Mouse (Mus musculus): ENCODE measurements around the gene Grb7. TPM values are rescaled to one million over a fixed set of nuclear protein-coding genes. Genes with fewer than 3 reads are reported as not detected.
A peak's percentile ranks its signal among the peaks of the same experiment; 100 is the strongest.

Grb7 gene
- polyA plus RNA-seq (2015; fragmentation: Nextera tagmentation; extraction: Ambion mirVana), result 2.2 and 2.9 TPM in 2 replicates

GRCm38 (mm10) chr11:98446213-98446561 lies at the start of gene Grb7:
Grb7 (plus strand) TSS chr11:98446394.
- H3K36me3 ChIP-seq, result no peaks in the 10 kb centered on the region
- peaks cover 41% of the 10 kb centered on the region for H3K27me3 ChIP-seq (replicated peaks)
- no peak for ATAC-seq (ENCODE audit: extremely low read depth, insufficient number of reproducible peaks, low FRiP score, low TSS enrichment)
- peaks cover 26% of the 10 kb centered on the region for H3K4me1 ChIP-seq
- peak within 1 kb of the TSS; percentile 54; the same call in 1 of the 2 replicates for H3K9ac ChIP-seq
- 27% methylated on average over 5 of the region's 5 CpGs for WGBS
- 0 out of 2 replicates have a peak, but pooled peaks cover 3% of the 10 kb centered on the region for H3K9me3 ChIP-seq
- peak within 1 kb of the TSS; percentile 38 for H3K4me3 ChIP-seq
- 0 out of 2 replicates have a peak within 1 kb of the TSS, but pooled peaks have one; percentile 6 for H3K27ac ChIP-seq (replicated peaks)
- peak within 1 kb of the TSS; percentile 65 for H3K4me2 ChIP-seq

- no peak overlapping the region for H3K4me2 ChIP-seq
- peaks cover 2% of the 10 kb centered on the region; the same call in 1 of the 2 replicates for H3K27me3 ChIP-seq (replicated peaks)
- H3K4me3 ChIP-seq, result no peak overlapping the region
- peaks cover 18% of the 10 kb centered on the region for H3K36me3 ChIP-seq
- H3K9ac ChIP-seq, result no peak overlapping the region
- H3K4me1 ChIP-seq, result peaks cover 46% of the 10 kb centered on the region
- no peak overlapping the region for H3K27ac ChIP-seq (replicated peaks)
- ATAC-seq (ENCODE audit: extremely low read depth, insufficient number of reproducible peaks, low FRiP score, low TSS enrichment), result no peak
- WGBS, result 81% methylated on average over 7 of the region's 7 CpGs
- no peaks in the 10 kb centered on the region for H3K9me3 ChIP-seq
Measured at GRCm38 (mm10) chr11:98397946-98398345, 48.2 kb upstream of the Grb7 start.

- H3K9ac ChIP-seq, result peak within 1 kb of the TSS; percentile 83
- H3K9me3 ChIP-seq, result no peaks in the 10 kb centered on the region
- under 1% methylated on average over 40 of the region's 40 CpGs for WGBS
- peak within 1 kb of the TSS; percentile 93 for H3K27ac ChIP-seq (replicated peaks)
- H3K27me3 ChIP-seq (replicated peaks), result peaks cover 3% of the 10 kb centered on the region; the same call in 1 of the 2 replicates
- H3K4me3 ChIP-seq, result peak within 1 kb of the TSS; percentile 67
- H3K4me2 ChIP-seq, result peak within 1 kb of the TSS; percentile 89
- H3K4me1 ChIP-seq, result peaks cover 23% of the 10 kb centered on the region
- H3K36me3 ChIP-seq, result peaks cover 18% of the 10 kb centered on the region
- ATAC-seq (ENCODE audit: extremely low read depth, insufficient number of reproducible peaks, low FRiP score, low TSS enrichment), result peak; percentile 48; the same call in 1 of the 2 replicates
Measured at GRCm38 (mm10) chr11:98400161-98400726, 46.0 kb upstream of the Grb7 start, which contains the start of gene Pgap3. Pgap3 (minus strand) TSS chr11:98400490.

- peak overlapping the region; percentile 93 for H3K27ac ChIP-seq (replicated peaks)
- no peak for ATAC-seq (ENCODE audit: extremely low read depth, insufficient number of reproducible peaks, low FRiP score, low TSS enrichment)
- peaks cover 20% of the 10 kb centered on the region for H3K4me1 ChIP-seq
- peaks cover 3% of the 10 kb centered on the region; the same call in 1 of the 2 replicates for H3K27me3 ChIP-seq (replicated peaks)
- peak overlapping the region; percentile 89 for H3K4me2 ChIP-seq
- H3K36me3 ChIP-seq, result peaks cover 18% of the 10 kb centered on the region
- no peaks in the 10 kb centered on the region for H3K9me3 ChIP-seq
- H3K4me3 ChIP-seq, result peak overlapping the region; percentile 67
- peak overlapping the region; percentile 83 for H3K9ac ChIP-seq
- 49% methylated on average over 3 of the region's 3 CpGs for WGBS
Measured at GRCm38 (mm10) chr11:98400816-98401215, 45.4 kb upstream of the Grb7 start.

GRCm38 (mm10) chr11:98406621-98407020 lies 39.6 kb upstream of the Grb7 start:
- no peaks in the 10 kb centered on the region for H3K9me3 ChIP-seq
- ATAC-seq (ENCODE audit: extremely low read depth, insufficient number of reproducible peaks, low FRiP score, low TSS enrichment), result no peak
- peaks cover 3% of the 10 kb centered on the region; the same call in 1 of the 2 replicates for H3K27me3 ChIP-seq (replicated peaks)
- no peaks in the 10 kb centered on the region for H3K36me3 ChIP-seq
- WGBS, result 66% methylated on average over 6 of the region's 6 CpGs
- peaks cover 21% of the 10 kb centered on the region for H3K4me1 ChIP-seq
- no peak overlapping the region for H3K4me2 ChIP-seq
- no peak overlapping the region for H3K27ac ChIP-seq (replicated peaks)
- H3K9ac ChIP-seq, result no peak overlapping the region
- H3K4me3 ChIP-seq, result no peak overlapping the region

GRCm38 (mm10) chr11:98408872-98409271 lies 37.3 kb upstream of the Grb7 start:
- Histone ChIP-seq H3K9me3 (no peaks in the 10 kb centered on the region), H3K27me3 (replicated peaks) (no peaks in the 10 kb centered on the region; the same call in 1 of the 2 replicates), H3K9ac (peak overlapping the region; percentile 73), H3K36me3 (no peaks in the 10 kb centered on the region), H3K4me2 (peak overlapping the region; percentile 57), H3K27ac (replicated peaks) (peak overlapping the region; percentile 69), H3K4me3 (peak overlapping the region; percentile 20), H3K4me1 (peaks cover 32% of the 10 kb centered on the region)
- ATAC-seq (ENCODE audit: extremely low read depth, insufficient number of reproducible peaks, low FRiP score, low TSS enrichment), result no peak
- WGBS, result 51% methylated on average over 8 of the region's 8 CpGs

GRCm38 (mm10) chr11:98409341-98409822 lies 36.8 kb upstream of the Grb7 start:
- ATAC-seq (ENCODE audit: extremely low read depth, insufficient number of reproducible peaks, low FRiP score, low TSS enrichment), result peak; percentile 17; the same call in 1 of the 2 replicates
- Histone ChIP-seq H3K27ac (replicated peaks) (peak overlapping the region; percentile 69), H3K4me3 (peak overlapping the region; percentile 20), H3K4me1 (peaks cover 37% of the 10 kb centered on the region), H3K27me3 (replicated peaks) (no peaks in the 10 kb centered on the region), H3K9me3 (no peaks in the 10 kb centered on the region), H3K36me3 (no peaks in the 10 kb centered on the region), H3K4me2 (peak overlapping the region; percentile 57), H3K9ac (peak overlapping the region; percentile 73)
- 8% methylated on average over 9 of the region's 10 CpGs for WGBS

- peak within 1 kb of the TSS; percentile 80 for H3K4me3 ChIP-seq
- peaks cover 9% of the 10 kb centered on the region for H3K36me3 ChIP-seq
- H3K27me3 ChIP-seq (replicated peaks), result no peaks in the 10 kb centered on the region
- ATAC-seq (ENCODE audit: extremely low read depth, insufficient number of reproducible peaks, low FRiP score, low TSS enrichment), result peak; percentile 66
- H3K27ac ChIP-seq (replicated peaks), result peak within 1 kb of the TSS; percentile 96
- no peaks in the 10 kb centered on the region for H3K9me3 ChIP-seq
- H3K4me1 ChIP-seq, result peaks cover 67% of the 10 kb centered on the region
- peak within 1 kb of the TSS; percentile 83 for H3K4me2 ChIP-seq
- H3K9ac ChIP-seq, result peak within 1 kb of the TSS; percentile 93
- under 1% methylated on average over 45 of the region's 49 CpGs for WGBS
Measured at GRCm38 (mm10) chr11:98412273-98412796, 33.9 kb upstream of the Grb7 start, which contains the start of gene Erbb2. Erbb2 (plus strand) TSS chr11:98412470.

- Histone ChIP-seq H3K27ac (replicated peaks) (peak overlapping the region; percentile 96), H3K4me3 (peak overlapping the region; percentile 80), H3K27me3 (replicated peaks) (no peaks in the 10 kb centered on the region), H3K4me2 (peak overlapping the region; percentile 83), H3K4me1 (peaks cover 72% of the 10 kb centered on the region), H3K36me3 (peaks cover 9% of the 10 kb centered on the region), H3K9me3 (no peaks in the 10 kb centered on the region), H3K9ac (peak overlapping the region; percentile 93)
- under 1% methylated on average over 36 of the region's 40 CpGs for WGBS
- ATAC-seq (ENCODE audit: extremely low read depth, insufficient number of reproducible peaks, low FRiP score, low TSS enrichment), result no peak
Measured at GRCm38 (mm10) chr11:98412797-98413301, 33.3 kb upstream of the Grb7 start.

GRCm38 (mm10) chr11:98413731-98414130 lies 32.5 kb upstream of the Grb7 start:
- H3K9me3 ChIP-seq, result no peaks in the 10 kb centered on the region
- H3K27ac ChIP-seq (replicated peaks), result peak overlapping the region; percentile 96
- no peak for ATAC-seq (ENCODE audit: extremely low read depth, insufficient number of reproducible peaks, low FRiP score, low TSS enrichment)
- H3K36me3 ChIP-seq, result peaks cover 15% of the 10 kb centered on the region
- 20% methylated on average over 7 of the region's 7 CpGs for WGBS
- peak overlapping the region; percentile 83 for H3K4me2 ChIP-seq
- no peaks in the 10 kb centered on the region for H3K27me3 ChIP-seq (replicated peaks)
- H3K4me3 ChIP-seq, result peak overlapping the region; percentile 80
- peak overlapping the region; percentile 93 for H3K9ac ChIP-seq
- peaks cover 79% of the 10 kb centered on the region for H3K4me1 ChIP-seq

GRCm38 (mm10) chr11:98414162-98414561 lies 32.0 kb upstream of the Grb7 start:
- Histone ChIP-seq H3K9me3 (no peaks in the 10 kb centered on the region), H3K36me3 (peaks cover 19% of the 10 kb centered on the region), H3K27me3 (replicated peaks) (no peaks in the 10 kb centered on the region), H3K4me2 (peak overlapping the region; percentile 83), H3K27ac (replicated peaks) (peak overlapping the region; percentile 96), H3K4me1 (peaks cover 79% of the 10 kb centered on the region), H3K4me3 (peak overlapping the region; percentile 80), H3K9ac (peak overlapping the region; percentile 93)
- ATAC-seq (ENCODE audit: extremely low read depth, insufficient number of reproducible peaks, low FRiP score, low TSS enrichment), result no peak
- 38% methylated on average over 2 of the region's 2 CpGs for WGBS
